Mouse (Mus musculus): ENCODE measurements around the gene Pcp4l1.
A peak's percentile ranks its signal among the peaks of the same experiment; 100 is the strongest.

The Pcp4l1 gene

DNA sequence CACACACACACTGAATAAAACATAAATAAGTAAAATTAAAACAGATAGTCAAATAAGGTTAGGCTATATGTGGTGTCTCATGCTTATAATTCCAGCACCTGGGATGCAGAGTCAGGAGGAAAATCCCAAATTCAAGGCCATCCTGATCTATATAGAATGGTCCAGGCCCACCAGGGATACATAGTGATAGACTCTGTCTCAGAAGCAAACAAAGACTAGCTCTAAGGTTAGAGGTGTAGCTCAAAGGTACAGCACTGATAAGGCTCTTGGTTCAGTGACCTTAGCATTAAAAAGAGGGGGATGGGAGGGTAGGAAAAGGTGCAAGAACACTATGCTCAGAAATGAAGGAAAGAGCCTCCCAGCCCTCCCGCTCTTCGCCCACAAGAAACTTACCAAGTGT, 60.5 kb downstream of the Pcp4l1 start:
- DNase-seq, result no peak

GRCm38 (mm10) chr1:171130971-171131370, 65.1 kb downstream of the Pcp4l1 start:
- DNase-seq, result peak; percentile 43

DNA sequence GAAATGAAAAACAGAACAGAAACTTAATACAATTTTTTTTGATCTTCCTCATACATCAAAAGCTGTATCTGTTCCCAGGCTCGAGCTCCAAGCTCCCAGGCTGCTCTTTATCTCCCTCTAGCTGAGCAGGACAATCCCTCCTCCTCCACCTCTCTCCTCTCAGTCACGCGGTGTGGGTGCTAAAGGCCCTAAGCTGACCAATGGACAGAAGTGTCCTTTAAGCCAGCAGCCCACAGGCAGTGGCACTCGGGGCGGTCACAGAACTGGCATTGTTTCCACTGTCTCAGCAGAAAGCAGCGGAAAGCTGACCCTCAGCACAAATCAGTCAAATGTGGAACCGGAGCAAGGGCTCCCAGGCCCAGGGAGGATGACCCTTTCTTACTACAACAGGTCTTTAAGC, 66.8 kb downstream of the Pcp4l1 start:
- DNase-seq, result peak; percentile 91

GRCm38 (mm10) chr1:171124398-171124797, 71.7 kb downstream of the Pcp4l1 start:
- DNase-seq, result no peak
